ENCODE assay signal across 23 mouse cellular contexts in the genomic region with DNA sequence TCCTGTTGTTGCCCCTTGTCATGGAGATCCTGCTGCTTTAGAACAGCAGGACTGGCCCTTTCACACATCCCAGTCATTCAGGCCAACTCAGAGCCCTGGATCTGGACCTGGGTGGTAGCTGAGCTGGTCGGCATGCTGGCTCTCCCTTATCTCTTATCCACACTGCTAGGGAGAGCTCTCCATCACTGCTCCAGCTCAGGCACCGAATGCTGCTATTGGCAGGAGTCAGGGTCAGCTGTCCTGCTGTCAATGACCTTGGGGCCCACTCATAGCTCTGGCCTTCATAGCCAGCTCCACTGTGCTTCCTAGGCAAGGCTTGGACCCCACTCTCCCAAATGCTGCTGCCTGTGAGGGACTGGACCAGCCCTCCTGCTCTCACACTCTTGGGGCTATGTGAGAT.
DNase-seq lines count a peak whose midpoint lies in the region; ATAC-seq and TF ChIP-seq lines count a peak whose summit lies in the region.
"Had no signal": no experiment of that assay in that cellular context is flagged by ENCODE, and none has a peak within 500 bp of the region (broad histone marks: within the 10 kb centered on the region; RNA-seq: fewer than 3 reads in every experiment).

No protein-coding gene starts in this region.

- no peaks in the 10 kb centered on the region for H3K27me3 ChIP-seq in midbrain, embryonic 10.5 days (ENCODE audit: low read depth, poor library complexity, severe bottlenecking)
- no peaks in the 10 kb centered on the region for H3K27me3 ChIP-seq in midbrain, postnatal 0 days (ENCODE audit: insufficient read depth, low read length)
- H3K27me3 ChIP-seq: forebrain, embryonic 15.5 days; limb, embryonic 15.5 days; liver, embryonic 15.5 days; lung, embryonic 15.5 days had no signal

- WGBS in midbrain, embryonic 10.5 days: 69% methylated on average over 2 of the region's 2 CpGs
- WGBS in midbrain, postnatal 0 days: 78% methylated on average over 2 of the region's 2 CpGs

- peak; percentile 87 for DNase-seq in heart, adult 11 months
- DNase-seq in heart, adult 8-10 months (ENCODE audit: low spot score): no peak
- no peak for DNase-seq in midbrain, embryonic 10.5 days (ENCODE audit: low spot score)
- no peak for DNase-seq in midbrain, postnatal 0 days (ENCODE audit: low spot score)
- DNase-seq in adrenal gland, postnatal 25 days: peak; percentile 23
- DNase-seq in heart, postnatal 14 days: peak; percentile 4 to 5
- no peak for DNase-seq in left cerebral cortex, adult 2 months (ENCODE audit: extremely low spot score in 1 of 2, low spot score in 2 of 2)
- DNase-seq: cerebellum, adult 11 months; cerebellum, adult 9-11 months; kidney, adult 11 months; layer of hippocampus, adult 9-11 months; lung, postnatal 36 days; right cerebral cortex, postnatal 14 days; spleen, adult 18-20 months had no signal

- H3K36me3 ChIP-seq in midbrain, embryonic 10.5 days: no peaks in the 10 kb centered on the region
- no peaks in the 10 kb centered on the region for H3K36me3 ChIP-seq in midbrain, postnatal 0 days (ENCODE audit: insufficient read depth, low read length)
- H3K36me3 ChIP-seq: embryonic facial prominence, embryonic 10.5 days; forebrain, embryonic 15.5 days; hindbrain, embryonic 10.5 days; limb, embryonic 15.5 days; liver, embryonic 15.5 days; lung, embryonic 15.5 days had no signal

- no peak overlapping the region for H3K4me3 ChIP-seq in midbrain, embryonic 10.5 days
- H3K4me3 ChIP-seq in midbrain, postnatal 0 days (ENCODE audit: low read depth, low read length): no peak overlapping the region
- H3K4me3 ChIP-seq in left cerebral cortex, adult 2 months: no peak overlapping the region
- H3K4me3 ChIP-seq: embryonic facial prominence, embryonic 10.5 days; forebrain, embryonic 15.5 days; hindbrain, embryonic 10.5 days; limb, embryonic 15.5 days; liver, embryonic 15.5 days; lung, embryonic 15.5 days had no signal

- no peak overlapping the region for H3K4me2 ChIP-seq in midbrain, postnatal 0 days (ENCODE audit: low read depth, low read length, poor library complexity, severe bottlenecking)
- H3K4me2 ChIP-seq: forebrain, embryonic 15.5 days; limb, embryonic 15.5 days; liver, embryonic 15.5 days; lung, embryonic 15.5 days had no signal

- intact Hi-C loops in heart, postnatal 14 days (cut with DNase I): no loop called here
- intact Hi-C loops in left cerebral cortex, adult 2 months (cut with DNase I): no loop called here

- H3K9ac ChIP-seq in midbrain, postnatal 0 days (replicated peaks; ENCODE audit: low read length, poor library complexity, severe bottlenecking): no peak overlapping the region
- H3K9ac ChIP-seq: forebrain, embryonic 15.5 days; limb, embryonic 15.5 days; liver, embryonic 15.5 days; lung, embryonic 15.5 days had no signal

- ATAC-seq in midbrain, postnatal 0 days (ENCODE audit: low FRiP score): no peak
- ATAC-seq: CD4-positive, CD25-positive, alpha-beta regulatory T cell, adult 4 months; forebrain, embryonic 15.5 days; hindbrain, embryonic 16.5 days had no signal

- no peaks in the 10 kb centered on the region for H3K9me3 ChIP-seq in midbrain, embryonic 10.5 days (replicated peaks)
- H3K9me3 ChIP-seq in midbrain, postnatal 0 days (ENCODE audit: low read length): no peaks in the 10 kb centered on the region
- H3K9me3 ChIP-seq: embryonic facial prominence, embryonic 10.5 days; forebrain, embryonic 15.5 days; hindbrain, embryonic 10.5 days; limb, embryonic 15.5 days; liver, embryonic 15.5 days; lung, embryonic 15.5 days had no signal

- no peak for TF ChIP-seq CTCF in midbrain, postnatal 0 days (IDR thresholded peaks at IDR 0.05)
- no peak for TF ChIP-seq CTCF in left cerebral cortex, adult 2 months (IDR thresholded peaks at IDR 0.05)

- H3K27ac ChIP-seq in midbrain, embryonic 10.5 days (replicated peaks): 0 out of 2 replicates have a peak overlapping the region, but pooled peaks have one; percentile 3
- no peak overlapping the region for H3K27ac ChIP-seq in midbrain, postnatal 0 days (ENCODE audit: low read depth, low read length)
- H3K27ac ChIP-seq in left cerebral cortex, adult 2 months: no peak overlapping the region
- H3K27ac ChIP-seq: embryonic facial prominence, embryonic 10.5 days; forebrain, embryonic 15.5 days; hindbrain, embryonic 10.5 days; kidney, postnatal 0 days; limb, embryonic 15.5 days; liver, embryonic 15.5 days; lung, embryonic 15.5 days had no signal

- H3K4me1 ChIP-seq in midbrain, embryonic 10.5 days: no peaks in the 10 kb centered on the region
- no peaks in the 10 kb centered on the region for H3K4me1 ChIP-seq in midbrain, postnatal 0 days (ENCODE audit: insufficient read depth, low read length)
- H3K4me1 ChIP-seq: hindbrain, embryonic 10.5 days; limb, embryonic 15.5 days; liver, embryonic 15.5 days; lung, embryonic 15.5 days had no signal

Comparison
In these comparisons a context has a peak if more than half of its experiments do, and no peak if none do; other contexts are left out.
1. DNase-seq: peak in heart, adult 11 months (single experiment), adrenal gland, postnatal 25 days (single experiment) and heart, postnatal 14 days (2 of 2); none in heart, adult 8-10 months (single experiment), midbrain, embryonic 10.5 days (single experiment), midbrain, postnatal 0 days (single experiment) and left cerebral cortex, adult 2 months (0 of 2).